Mouse (Mus musculus): Measurements from ENCODE around the gene Abi1.
"Not testable (repeated sequence)": the region's sequence is repeated elsewhere in the genome, so short reads cannot be mapped to it uniquely, and the experiment has no call there.

Abi1 gene

GRCm38 (mm10) chr2:23040001-23040646, at the start of gene Abi1:
TSS of gene Abi1 (minus strand) at chr2:23040241.
- DNase-seq (ENCODE audit: low read depth, low spot score): peak; percentile 97

DNA sequence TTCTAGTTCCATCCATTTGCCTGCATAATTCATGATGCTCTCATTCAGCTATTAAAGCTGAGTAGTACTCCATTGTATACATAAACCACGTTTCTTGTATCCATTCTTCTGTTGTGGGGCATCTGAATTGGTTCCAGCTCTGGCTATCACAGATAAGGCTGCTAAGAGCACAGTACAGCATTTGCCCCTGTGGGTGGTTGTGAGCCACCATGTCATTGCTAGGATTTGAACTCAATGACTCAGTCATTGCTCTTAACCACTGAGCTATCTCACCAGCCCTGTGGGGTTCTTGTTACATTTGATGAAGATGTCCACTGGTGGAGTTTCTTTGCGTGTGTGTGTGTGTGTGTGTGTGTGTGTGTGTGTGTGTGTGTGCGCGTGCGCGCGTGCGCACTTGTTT, 44.5 kb upstream of the Abi1 start:
- DNase-seq (ENCODE audit: low read depth, low spot score): no peak

DNA sequence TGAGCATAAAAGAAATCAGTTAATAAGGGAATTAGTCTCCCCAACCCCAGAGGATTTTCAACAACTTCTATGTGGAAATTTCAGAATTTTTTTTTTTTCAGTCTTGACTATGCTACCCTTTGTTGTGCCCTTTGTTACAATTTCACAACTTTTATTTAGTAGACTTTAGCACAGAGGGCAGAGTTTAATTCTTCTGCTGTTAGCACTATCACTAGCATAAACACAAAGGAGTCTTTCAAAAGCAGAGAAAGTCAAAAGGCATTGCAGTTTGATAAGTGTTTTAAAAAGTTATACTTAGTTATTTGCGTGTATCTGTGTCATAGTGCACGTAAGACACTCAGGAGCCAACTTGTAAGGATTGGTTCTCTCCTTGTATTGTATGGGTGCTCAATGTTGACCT, 38.5 kb upstream of the Abi1 start:
- no peak for DNase-seq (ENCODE audit: low read depth, low spot score)

DNA sequence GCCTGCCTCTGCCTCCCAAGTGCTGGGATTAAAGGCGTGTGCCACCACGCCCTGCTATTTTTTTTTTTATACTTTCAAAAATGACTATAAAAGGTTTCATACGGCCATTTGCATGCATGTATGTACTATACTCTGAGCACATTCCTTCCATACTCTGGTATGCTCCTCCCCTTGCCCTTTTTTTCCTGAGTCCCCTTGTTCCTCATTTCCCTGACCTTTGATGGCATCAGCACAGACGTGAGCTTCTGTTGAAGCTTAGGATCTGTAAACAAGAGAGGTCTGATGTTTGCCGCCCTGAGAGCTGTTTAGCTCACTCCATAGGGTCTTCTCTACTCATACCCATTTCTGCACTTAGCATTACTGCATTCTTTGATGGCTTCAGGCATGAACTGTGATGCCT, 37.7 kb upstream of the Abi1 start:
- no peak for DNase-seq (ENCODE audit: low read depth, low spot score)

DNA sequence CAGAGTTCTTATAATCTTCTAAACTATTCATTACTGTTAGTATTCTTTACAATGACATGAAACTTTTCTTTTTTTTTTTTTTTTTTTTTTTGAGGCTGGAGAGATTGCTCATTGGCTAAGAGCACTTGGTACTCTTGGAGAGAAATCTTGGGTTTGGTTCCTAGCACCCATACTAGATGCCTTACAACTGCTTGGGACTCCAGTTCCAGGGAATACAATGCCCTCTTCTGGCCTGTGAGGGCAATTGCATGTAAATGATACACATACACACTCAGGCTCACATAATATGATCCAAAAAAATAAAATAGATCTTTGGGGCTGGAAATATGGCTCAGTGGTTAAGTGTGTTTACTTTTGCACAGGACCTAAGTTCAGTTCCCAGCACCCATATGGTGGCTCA, 36.7 kb upstream of the Abi1 start:
- DNase-seq (ENCODE audit: low read depth, low spot score): no peak

GRCm38 (mm10) chr2:23075846-23076245, 35.8 kb upstream of the Abi1 start:
- no peak for DNase-seq (ENCODE audit: low read depth, low spot score)

DNA sequence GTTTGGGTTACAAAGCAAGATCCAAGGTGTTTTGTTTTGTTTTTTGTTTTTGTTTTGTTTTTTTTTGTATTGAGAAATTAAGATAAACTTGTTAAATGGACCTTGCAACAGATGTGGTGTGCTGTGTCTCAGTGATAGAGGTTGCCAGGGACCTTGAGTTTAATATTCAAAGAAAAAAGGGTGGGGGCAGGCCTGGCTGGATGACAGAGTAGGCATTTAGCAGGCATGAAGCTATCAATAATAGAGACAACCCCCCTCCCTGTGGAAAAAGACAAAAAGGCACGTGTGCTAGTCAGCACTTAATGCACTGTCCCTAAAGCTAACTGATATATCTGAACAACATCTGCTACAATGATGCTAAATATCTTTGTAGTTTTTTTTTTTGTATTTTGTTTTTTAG, 31.4 kb upstream of the Abi1 start:
- DNase-seq (ENCODE audit: low read depth, low spot score): no peak

- no peak for DNase-seq (ENCODE audit: low read depth, low spot score)
Observed at GRCm38 (mm10) chr2:23070491-23070890, 30.4 kb upstream of the Abi1 start.

DNA sequence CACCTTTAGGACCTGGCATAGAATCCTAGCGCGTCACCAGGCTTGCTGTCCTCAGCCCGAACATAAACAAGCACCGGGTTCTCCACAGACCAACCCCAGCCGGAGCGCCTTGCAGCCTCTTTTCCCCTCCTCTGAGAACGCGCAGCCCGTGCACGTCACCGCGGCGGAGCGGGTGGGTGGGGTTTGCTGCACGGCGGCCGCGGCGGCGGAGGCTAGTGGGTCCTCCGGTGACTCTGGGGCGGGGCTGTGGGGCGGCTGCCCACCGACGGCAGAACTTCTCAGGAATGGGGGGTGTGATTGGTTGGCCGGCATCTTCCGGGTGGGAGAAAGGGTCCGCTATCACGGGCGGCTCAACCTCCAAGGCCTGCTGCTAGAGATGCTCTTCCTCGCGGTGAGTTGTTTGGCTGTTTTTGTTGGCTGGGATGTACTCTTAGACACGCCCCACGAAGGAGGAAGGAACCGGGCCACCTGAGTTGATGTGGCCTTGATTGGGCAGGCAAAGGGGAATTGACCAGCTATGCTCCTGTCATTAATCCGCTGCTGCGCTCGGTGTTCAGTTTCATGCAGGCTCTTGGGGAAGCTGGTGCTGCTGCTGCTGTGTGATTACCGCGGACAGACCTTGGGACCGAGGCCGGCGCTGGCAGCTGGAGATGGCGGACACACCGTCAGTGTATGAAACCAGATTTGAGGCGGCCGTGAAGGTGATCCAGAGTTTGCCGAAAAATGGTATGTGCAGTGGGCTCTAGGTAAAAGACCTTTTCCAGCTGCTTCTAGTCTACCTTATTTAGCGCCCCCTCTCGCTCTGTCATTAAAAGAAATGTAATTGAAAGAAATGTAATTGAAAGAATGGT, 29.1 kb upstream of the Abi1 start:
- DNase-seq (ENCODE audit: low read depth, low spot score): peak; percentile 96

- no peak for DNase-seq (ENCODE audit: low read depth, low spot score)
Observed at GRCm38 (mm10) chr2:23068370-23068737, 28.3 kb upstream of the Abi1 start.

- DNase-seq (ENCODE audit: low read depth, low spot score): peak; percentile 98
Observed at GRCm38 (mm10) chr2:23067552-23068369, 27.7 kb upstream of the Abi1 start, which contains the start of gene Acbd5. TSS of gene Acbd5 (plus strand) at chr2:23068167.

DNA sequence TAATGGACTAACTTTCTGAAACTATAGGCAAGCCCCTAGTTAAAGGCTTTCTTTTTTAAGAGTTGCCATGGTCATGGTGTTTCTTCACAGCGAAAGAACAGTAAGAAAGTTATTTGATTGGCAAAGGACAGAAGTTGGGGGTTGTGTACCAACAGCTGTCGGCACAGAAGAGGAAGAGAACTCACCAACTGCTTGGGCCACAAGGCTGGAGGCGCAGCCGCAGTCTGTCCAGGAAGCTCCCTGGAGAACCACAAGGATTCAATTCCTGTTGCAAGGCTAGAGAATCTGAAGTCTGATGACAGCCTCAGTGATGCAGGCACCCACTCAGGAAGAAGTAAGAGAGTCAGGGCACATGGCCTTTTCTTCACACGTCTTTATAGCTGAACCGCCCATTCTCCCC, 12.5 kb upstream of the Abi1 start:
- no peak for DNase-seq (ENCODE audit: low read depth, low spot score)

GRCm38 (mm10) chr2:23051890-23052289, 11.8 kb upstream of the Abi1 start:
- no peak for DNase-seq (ENCODE audit: low read depth, low spot score)

GRCm38 (mm10) chr2:23048006-23048405, 8.0 kb upstream of the Abi1 start:
- no peak for DNase-seq (ENCODE audit: low read depth, low spot score)

DNA sequence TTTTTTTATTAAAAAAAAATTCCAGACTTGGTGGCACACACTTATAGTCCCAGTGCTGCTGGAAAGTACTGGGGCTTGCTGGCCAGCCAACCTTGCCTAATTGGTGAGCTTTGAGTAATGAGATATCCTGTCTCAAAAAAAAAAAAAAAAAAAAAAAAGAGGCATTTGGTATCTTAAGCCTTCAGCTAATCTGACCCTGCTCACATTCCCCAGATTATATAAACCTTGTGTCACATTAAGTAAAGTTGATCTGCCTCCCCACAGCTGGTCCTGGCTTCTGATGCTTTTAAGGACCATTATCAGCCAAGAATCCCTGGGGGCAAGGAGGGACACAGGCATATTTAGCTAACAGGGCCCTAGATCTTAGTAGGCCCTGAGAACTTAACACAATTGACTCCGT, 5.7 kb upstream of the Abi1 start:
- no peak for DNase-seq (ENCODE audit: low read depth, low spot score)

DNA sequence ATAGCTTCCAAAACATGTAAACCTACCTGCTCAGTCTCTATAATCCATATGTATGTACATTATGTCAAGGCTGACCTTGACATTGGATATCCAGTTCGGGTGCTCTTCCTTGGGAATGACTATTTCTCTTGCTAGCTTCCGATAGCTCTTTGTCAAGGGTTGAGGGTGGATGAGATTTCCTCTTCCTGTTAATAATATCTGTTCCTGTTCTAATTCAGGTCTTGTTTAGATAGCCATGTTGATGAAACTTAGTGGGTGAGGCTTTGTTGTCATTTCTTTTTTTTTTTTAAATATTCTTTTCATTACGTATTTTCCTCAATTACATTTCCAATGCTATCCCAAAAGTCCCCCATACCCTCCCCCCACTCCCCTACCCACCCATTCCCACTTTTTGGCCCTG, 2.1 kb upstream of the Abi1 start:
- no peak for DNase-seq (ENCODE audit: low read depth, low spot score)

- peak; percentile 73 for DNase-seq (ENCODE audit: low read depth, low spot score)
Observed at GRCm38 (mm10) chr2:23041457-23041856, 1.4 kb upstream of the Abi1 start.

GRCm38 (mm10) chr2:23040690-23041089, 649 bp upstream of the Abi1 start:
- DNase-seq (ENCODE audit: low read depth, low spot score): not testable (repeated sequence)

- no peak for DNase-seq (ENCODE audit: low read depth, low spot score)
Observed at GRCm38 (mm10) chr2:23039082-23040000, 700 bp downstream of the Abi1 start.

DNA sequence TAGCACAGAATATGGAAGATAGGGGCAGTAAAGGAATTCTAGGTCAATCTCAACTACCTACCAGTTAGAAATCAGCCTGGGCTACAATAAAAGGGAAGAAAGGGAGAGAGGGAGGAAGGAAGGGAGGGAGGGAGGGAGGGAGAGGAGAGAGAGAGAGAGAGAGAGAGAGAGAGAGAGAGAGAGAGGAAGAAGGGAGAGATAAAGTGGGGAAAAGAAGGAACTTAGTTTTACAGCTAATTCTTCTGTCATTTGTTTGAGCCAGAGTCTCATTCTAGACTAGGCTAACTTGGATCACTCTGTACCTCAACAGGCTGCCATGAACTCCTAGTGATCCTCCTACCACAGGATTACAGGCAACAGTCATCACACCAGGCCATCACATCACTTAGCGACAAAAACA, 4.6 kb downstream of the Abi1 start:
- no peak for DNase-seq (ENCODE audit: low read depth, low spot score)
